Mouse (Mus musculus) megakaryocyte, adult 5-6 weeks (primary cell): ENCODE results near the gene Cyp1a2. TPM values are rescaled to one million over a fixed set of nuclear protein-coding genes. Genes with fewer than 3 reads are reported as not detected.

Source experiments
- ATAC-seq: 2 replicates; pipeline ENCODE4 v1.8.0; 2016; ENCODE audit warnings: mild to moderate bottlenecking, inconsistent platforms; ENCODE audit not compliant: poor library complexity, severe bottlenecking
- total RNA-seq, 2 experiments: library from RNA; stranded (forward) in 1 of 2; stranded (reverse) in 1 of 2; fragments of 153-499, 151-499 nt in 1 of 2; fragments of 221-1000, 200-1000 nt in 1 of 2; gene quantifications; 2 replicates each; pipeline versions ENCODE4 v1.2.3 to v1.2.4; 2015 to 2017

Gene Cyp1a2
- total RNA-seq, 2 experiments from 2014 or later: not detected

- ATAC-seq: no peak
Observed at GRCm38 (mm10) chr9:57627191-57627590, 56.3 kb downstream of the Cyp1a2 start.

Other genes with a start within 250 kb of the Cyp1a2 start
- 15.6 and 19.2 TPM in 2 replicates for gene Ppcdc, start 243.6 kb downstream of the Cyp1a2 start, total RNA-seq (2015)
- gene Ppcdc, start 243.6 kb downstream of the Cyp1a2 start, total RNA-seq (2017): 14.5 and 19.2 TPM in 2 replicates
- gene Scamp5, start 215.6 kb downstream of the Cyp1a2 start, total RNA-seq (2015): 0.30 and 0.33 TPM in 2 replicates
- 0.04 and 0.28 TPM in 2 replicates for gene Scamp5, start 215.6 kb downstream of the Cyp1a2 start, total RNA-seq (2017)
- gene Rpp25, start 179.7 kb downstream of the Cyp1a2 start, total RNA-seq (2015): not detected in 2 replicates
- not detected in 2 replicates for gene Rpp25, start 179.7 kb downstream of the Cyp1a2 start, total RNA-seq (2017)
- gene Cox5a, start 162.4 kb downstream of the Cyp1a2 start, total RNA-seq (2015): 374 and 399 TPM in 2 replicates
- gene Cox5a, start 162.4 kb downstream of the Cyp1a2 start, total RNA-seq (2017): 54.0 and 61.6 TPM in 2 replicates
- gene Fam219b, start 146.2 kb downstream of the Cyp1a2 start, total RNA-seq (2015): 5.1 and 5.4 TPM in 2 replicates
- gene Fam219b, start 146.2 kb downstream of the Cyp1a2 start, total RNA-seq (2017): 8.7 and 10.5 TPM in 2 replicates
- 10.7 and 12.7 TPM in 2 replicates for gene Mpi, start 130.9 kb downstream of the Cyp1a2 start, total RNA-seq (2015)
- 6.9 and 11.5 TPM in 2 replicates for gene Mpi, start 130.9 kb downstream of the Cyp1a2 start, total RNA-seq (2017)
- 89.5 and 90.0 TPM in 2 replicates for gene Scamp2, start 122.8 kb downstream of the Cyp1a2 start, total RNA-seq (2015)
- gene Scamp2, start 122.8 kb downstream of the Cyp1a2 start, total RNA-seq (2017): 36.3 and 40.0 TPM in 2 replicates
- gene Ulk3, start 94.3 kb downstream of the Cyp1a2 start, total RNA-seq (2015): 8.8 and 10.0 TPM in 2 replicates
- gene Ulk3, start 94.3 kb downstream of the Cyp1a2 start, total RNA-seq (2017): 4.7 and 9.4 TPM in 2 replicates
- gene Cplx3, start 77.4 kb downstream of the Cyp1a2 start, total RNA-seq (2015): not detected in 2 replicates
- gene Cplx3, start 77.4 kb downstream of the Cyp1a2 start, total RNA-seq (2017): not detected in 2 replicates
- not detected in 2 replicates for gene Lman1l, start 62.9 kb downstream of the Cyp1a2 start, total RNA-seq (2015)
- not detected in 2 replicates for gene Lman1l, start 62.9 kb downstream of the Cyp1a2 start, total RNA-seq (2017)
- 88.6 and 96.7 TPM in 2 replicates for gene Csk, start 30.1 kb downstream of the Cyp1a2 start, total RNA-seq (2015)
- gene Csk, start 30.1 kb downstream of the Cyp1a2 start, total RNA-seq (2017): 230 and 282 TPM in 2 replicates
- not detected in 2 replicates for gene Cyp1a1, start 4.2 kb upstream of the Cyp1a2 start, total RNA-seq (2015)
- gene Cyp1a1, start 4.2 kb upstream of the Cyp1a2 start, total RNA-seq (2017): not detected in 2 replicates
- 5.5 and 5.7 TPM in 2 replicates for gene Edc3, start 24.8 kb upstream of the Cyp1a2 start, total RNA-seq (2015)
- gene Edc3, start 24.8 kb upstream of the Cyp1a2 start, total RNA-seq (2017): 3.7 and 4.9 TPM in 2 replicates
- gene Clk3, start 82.2 kb upstream of the Cyp1a2 start, total RNA-seq (2015): 55.8 and 59.7 TPM in 2 replicates
- gene Clk3, start 82.2 kb upstream of the Cyp1a2 start, total RNA-seq (2017): 60.0 and 91.1 TPM in 2 replicates
- 23.0 and 23.7 TPM in 2 replicates for gene Arid3b, start 153.1 kb upstream of the Cyp1a2 start, total RNA-seq (2015)
- 7.6 and 12.6 TPM in 2 replicates for gene Arid3b, start 153.1 kb upstream of the Cyp1a2 start, total RNA-seq (2017)
- 82.3 and 95.7 TPM in 2 replicates for gene Ubl7, start 227.3 kb upstream of the Cyp1a2 start, total RNA-seq (2015)
- 22.8 and 27.7 TPM in 2 replicates for gene Ubl7, start 227.3 kb upstream of the Cyp1a2 start, total RNA-seq (2017)